Mouse (Mus musculus) embryonic facial prominence, embryonic 12.5 days (tissue): ENCODE data around the gene Abca16. TPM values are rescaled to one million over a fixed set of nuclear protein-coding genes. Genes with fewer than 3 reads are reported as not detected.

Source experiments
- ATAC-seq: fragments of 200-750 bp; cut with Nextera tagmentation; 2 replicates; pipeline ENCODE4 v1.8.0; 2017; ENCODE audit not compliant: insufficient number of reproducible peaks, insufficient read depth, low FRiP score, low TSS enrichment
- H3K27ac ChIP-seq: fragments of 300-500 bp; sonication (generic); 2 replicates; pipeline ENCODE4 v1.5.1; 2016; ENCODE audit warnings: mild to moderate bottlenecking
- H3K27me3 ChIP-seq: fragments of 300-500 bp; sonication (generic); 2 replicates; pipeline ENCODE4 v1.6.1; 2016; ENCODE audit warnings: mild to moderate bottlenecking, moderate library complexity
- H3K36me3 ChIP-seq: fragments of 300-500 bp; sonication (generic); 2 replicates; pipeline ENCODE4 v1.6.1; 2016; ENCODE audit warnings: mild to moderate bottlenecking
- H3K4me1 ChIP-seq: fragments of 300-500 bp; sonication (generic); 2 replicates; pipeline ENCODE4 v1.6.1; 2016
- H3K4me2 ChIP-seq: fragments of 300-500 bp; sonication (generic); replicated peaks from 2 replicates; pipeline ENCODE4 v1.6.1; 2016; ENCODE audit warnings: mild to moderate bottlenecking, moderate library complexity
- H3K4me3 ChIP-seq: fragments of 300-500 bp; sonication (generic); 2 replicates; pipeline ENCODE4 v1.5.1; 2016; ENCODE audit warnings: mild to moderate bottlenecking
- H3K9ac ChIP-seq: fragments of 300-500 bp; sonication (generic); 2 replicates; pipeline ENCODE4 v1.6.1; 2016; ENCODE audit warnings: mild to moderate bottlenecking, moderate library complexity
- H3K9me3 ChIP-seq: fragments of 300-500 bp; sonication (generic); 2 replicates; pipeline ENCODE4 v1.6.1; 2016; ENCODE audit warnings: mild to moderate bottlenecking, moderate library complexity
- whole genome bisulfite sequencing: fragments of 180-500 bp; shearing (Covaris S2); methylation state at CpG from one replicate; pipeline ENCODE4 v1.1.7; 2016; 5-methylcytosine and 5-hydroxymethylcytosine counted together
- polyA plus RNA-seq: library from polyadenylated mRNA; unstranded; fragments of >200 nt; fragmentation: Nextera tagmentation; extraction: Ambion mirVana; gene quantifications from 2 replicates; pipeline ENCODE4 v1.2.1, GENCODE M21; 2016

Abca16 gene
- polyA plus RNA-seq, result 0.08 TPM in 1 of 2 replicates, not detected in the other

- Histone ChIP-seq H3K9me3 (no peaks in the 10 kb centered on the region), H3K4me3 (no peak within 1 kb of the TSS), H3K27ac (no peak within 1 kb of the TSS), H3K9ac (no peak within 1 kb of the TSS), H3K36me3 (no peaks in the 10 kb centered on the region), H3K4me2 (no peak within 1 kb of the TSS), H3K27me3 (no peaks in the 10 kb centered on the region), H3K4me1 (no peaks in the 10 kb centered on the region)
- WGBS, result 59% methylated on average over 10 of the region's 10 CpGs
- ATAC-seq, result no peak
Measured at GRCm38 (mm10) chr7:120409447-120409846, at the start of gene Abca16. Gene Abca16 (plus strand): TSS chr7:120409647.

DNA sequence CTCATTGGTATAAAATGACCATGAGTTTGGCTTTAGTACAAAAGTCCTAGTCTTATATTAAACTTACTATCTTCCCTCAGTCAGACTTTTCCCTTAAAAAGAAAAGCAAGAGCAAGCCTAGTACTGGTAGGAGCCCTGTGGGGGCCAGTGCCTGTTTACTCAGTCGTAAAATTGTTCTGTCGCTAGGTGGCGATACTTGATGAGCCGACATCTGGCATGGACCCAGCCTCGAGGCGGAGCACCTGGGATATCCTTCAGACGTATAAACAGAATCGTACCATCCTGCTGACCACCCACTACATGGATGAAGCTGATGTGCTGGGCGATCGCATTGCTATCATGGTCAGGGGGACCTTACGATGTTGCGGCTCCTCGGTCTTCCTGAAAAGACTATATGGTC lies 48.3 kb upstream of the Abca16 start:
- H3K4me3 ChIP-seq, result no peak overlapping the region
- no peaks in the 10 kb centered on the region for H3K4me1 ChIP-seq
- H3K27me3 ChIP-seq, result no peaks in the 10 kb centered on the region
- H3K36me3 ChIP-seq, result no peaks in the 10 kb centered on the region
- 34% methylated on average over 13 of the region's 13 CpGs for WGBS
- ATAC-seq, result no peak
- H3K9me3 ChIP-seq, result no peaks in the 10 kb centered on the region
- H3K9ac ChIP-seq, result no peak overlapping the region
- no peak overlapping the region for H3K4me2 ChIP-seq
- H3K27ac ChIP-seq, result no peak overlapping the region

DNA sequence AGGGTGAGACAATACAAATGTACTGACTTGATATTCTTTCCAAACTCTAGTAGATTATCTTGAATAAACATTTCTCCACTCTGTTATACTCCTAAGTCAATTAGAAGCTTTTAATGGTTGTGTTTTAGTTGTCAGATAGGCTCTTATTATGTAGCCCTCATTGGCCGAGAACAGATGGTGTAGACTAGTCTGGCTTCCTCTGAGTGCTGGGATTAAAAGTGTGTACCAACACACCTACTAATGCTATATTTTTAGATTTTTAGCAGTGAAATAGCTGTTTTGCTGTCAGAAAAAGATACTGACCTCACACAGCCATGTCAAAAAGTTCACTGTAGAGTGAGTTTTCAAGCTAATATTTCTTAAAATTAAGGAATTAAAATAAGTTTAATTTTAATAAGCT lies 2.9 kb downstream of the Abca16 start:
- Histone ChIP-seq H3K9ac (no peak overlapping the region), H3K27ac (no peak overlapping the region), H3K36me3 (no peaks in the 10 kb centered on the region), H3K27me3 (no peaks in the 10 kb centered on the region), H3K4me1 (no peaks in the 10 kb centered on the region), H3K4me3 (no peak overlapping the region), H3K4me2 (no peak overlapping the region), H3K9me3 (no peaks in the 10 kb centered on the region)
- no peak for ATAC-seq
- WGBS, result 73% methylated on average over 1 of the region's 1 CpGs

- Histone ChIP-seq H3K9ac (no peak overlapping the region), H3K4me1 (no peaks in the 10 kb centered on the region), H3K9me3 (no peaks in the 10 kb centered on the region), H3K27me3 (no peaks in the 10 kb centered on the region), H3K27ac (no peak overlapping the region), H3K4me2 (no peak overlapping the region), H3K4me3 (no peak overlapping the region), H3K36me3 (no peaks in the 10 kb centered on the region)
- 28% methylated on average over 3 of the region's 3 CpGs for WGBS
- ATAC-seq, result no peak
Measured at GRCm38 (mm10) chr7:120426625-120427024, 17.2 kb downstream of the Abca16 start.

DNA sequence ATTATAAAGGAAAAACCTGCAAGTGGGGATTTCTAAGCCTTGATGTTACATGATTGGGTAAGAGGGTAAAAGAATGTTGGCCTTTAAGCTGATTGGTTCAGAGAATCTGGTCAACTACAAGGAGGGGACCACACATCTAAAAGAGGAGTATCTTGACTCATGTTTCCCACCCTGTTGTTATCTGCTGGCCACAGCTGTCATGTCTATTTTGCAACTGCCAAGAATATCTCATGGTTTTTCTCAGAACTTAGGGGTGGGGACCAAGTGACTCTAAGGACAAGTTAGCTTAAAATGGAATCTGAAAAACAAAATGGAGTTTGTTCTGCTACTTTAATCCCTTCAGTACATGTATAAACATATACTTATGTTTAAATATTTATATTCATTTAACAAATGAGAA lies 22.0 kb downstream of the Abca16 start:
- Histone ChIP-seq H3K27me3 (no peaks in the 10 kb centered on the region), H3K4me1 (no peaks in the 10 kb centered on the region), H3K27ac (no peak overlapping the region), H3K36me3 (no peaks in the 10 kb centered on the region), H3K9ac (no peak overlapping the region), H3K9me3 (no peaks in the 10 kb centered on the region), H3K4me3 (no peak overlapping the region), H3K4me2 (no peak overlapping the region)
- ATAC-seq, result no peak

- 11% methylated on average over 31 of the region's 31 CpGs for WGBS
- no peaks in the 10 kb centered on the region for H3K36me3 ChIP-seq
- peak overlapping the region; percentile 63 for H3K9ac ChIP-seq
- peak overlapping the region; percentile 37 for H3K4me3 ChIP-seq
- H3K4me2 ChIP-seq, result peak overlapping the region; percentile 91
- no peaks in the 10 kb centered on the region; the same call in 1 of the 2 replicates for H3K4me1 ChIP-seq
- ATAC-seq, result peak; percentile 52; the same call in 1 of the 2 replicates
- H3K27me3 ChIP-seq, result no peaks in the 10 kb centered on the region
- no peak overlapping the region for H3K27ac ChIP-seq
- H3K9me3 ChIP-seq, result 0 out of 2 replicates have a peak, but pooled peaks cover 4% of the 10 kb centered on the region
Measured at GRCm38 (mm10) chr7:120503891-120504662, 94.6 kb downstream of the Abca16 start.

GRCm38 (mm10) chr7:120504663-120504979 lies 95.2 kb downstream of the Abca16 start:
- Histone ChIP-seq H3K4me3 (peak overlapping the region; percentile 37), H3K4me2 (peak overlapping the region; percentile 91), H3K9me3 (0 out of 2 replicates have a peak, but pooled peaks cover 4% of the 10 kb centered on the region), H3K4me1 (no peaks in the 10 kb centered on the region; the same call in 1 of the 2 replicates), H3K27ac (no peak overlapping the region), H3K36me3 (no peaks in the 10 kb centered on the region), H3K27me3 (no peaks in the 10 kb centered on the region), H3K9ac (peak overlapping the region; percentile 63)
- ATAC-seq, result no peak
- WGBS, result 28% methylated on average over 5 of the region's 5 CpGs

GRCm38 (mm10) chr7:120534805-120535204 lies 125.4 kb downstream of the Abca16 start:
- Histone ChIP-seq H3K4me2 (no peak overlapping the region), H3K9me3 (no peaks in the 10 kb centered on the region), H3K4me3 (no peak overlapping the region), H3K9ac (no peak overlapping the region), H3K36me3 (no peaks in the 10 kb centered on the region), H3K4me1 (no peaks in the 10 kb centered on the region), H3K27me3 (no peaks in the 10 kb centered on the region), H3K27ac (no peak overlapping the region)
- no peak for ATAC-seq
- 75% methylated on average over 2 of the region's 2 CpGs for WGBS

DNA sequence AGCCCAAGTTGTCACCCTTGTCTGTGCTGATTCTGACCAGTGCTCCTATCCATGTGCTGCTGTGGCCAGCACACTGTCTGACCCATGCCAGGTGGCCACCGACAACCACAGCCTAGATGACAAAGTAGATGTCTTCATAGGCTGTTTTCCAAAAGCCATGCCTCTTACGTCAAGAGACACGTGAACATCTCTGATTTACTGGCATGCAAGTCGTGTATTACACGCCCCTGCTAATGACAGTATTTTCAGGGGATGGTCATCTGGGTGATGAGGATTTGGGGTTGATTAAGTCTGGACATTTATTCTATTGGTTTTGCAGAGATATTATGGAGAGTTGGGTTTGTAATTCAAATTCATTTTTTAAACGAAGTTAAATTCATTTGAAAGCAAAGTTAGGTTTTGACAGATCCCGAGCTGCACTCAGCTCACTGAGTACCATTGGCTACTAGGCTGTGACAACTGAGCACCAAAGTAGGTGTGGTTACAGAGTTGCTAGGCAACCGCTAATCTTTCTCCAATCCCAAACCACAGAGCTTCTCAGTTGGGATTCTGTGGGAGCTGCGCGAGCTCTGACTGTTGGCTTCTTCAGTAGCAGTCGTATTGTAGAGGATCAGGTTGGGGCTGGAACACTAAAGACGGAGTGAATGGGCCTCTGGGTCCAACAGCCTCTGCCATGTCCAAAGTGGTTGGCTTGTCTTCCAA lies 143.2 kb downstream of the Abca16 start:
- Histone ChIP-seq H3K4me3 (no peak overlapping the region), H3K9me3 (no peaks in the 10 kb centered on the region), H3K27ac (no peak overlapping the region), H3K4me2 (peak overlapping the region; percentile 32), H3K27me3 (no peaks in the 10 kb centered on the region), H3K9ac (no peak overlapping the region), H3K36me3 (no peaks in the 10 kb centered on the region), H3K4me1 (no peaks in the 10 kb centered on the region)
- 46% methylated on average over 12 of the region's 12 CpGs for WGBS
- peak; percentile 74; the same call in 1 of the 2 replicates for ATAC-seq

GRCm38 (mm10) chr7:120553181-120553551 lies 143.7 kb downstream of the Abca16 start:
- no peaks in the 10 kb centered on the region for H3K27me3 ChIP-seq
- no peaks in the 10 kb centered on the region for H3K36me3 ChIP-seq
- 47% methylated on average over 12 of the region's 12 CpGs for WGBS
- ATAC-seq, result no peak
- peak overlapping the region; percentile 32 for H3K4me2 ChIP-seq
- no peak overlapping the region for H3K4me3 ChIP-seq
- H3K4me1 ChIP-seq, result no peaks in the 10 kb centered on the region
- H3K9ac ChIP-seq, result no peak overlapping the region
- no peaks in the 10 kb centered on the region for H3K9me3 ChIP-seq
- no peak overlapping the region for H3K27ac ChIP-seq

GRCm38 (mm10) chr7:120567366-120567765 lies 157.9 kb downstream of the Abca16 start:
- WGBS, result 81% methylated on average over 8 of the region's 8 CpGs
- no peak for ATAC-seq
- no peak overlapping the region for H3K27ac ChIP-seq
- no peak overlapping the region for H3K9ac ChIP-seq
- H3K9me3 ChIP-seq, result no peaks in the 10 kb centered on the region
- H3K4me2 ChIP-seq, result no peak overlapping the region
- H3K4me1 ChIP-seq, result no peaks in the 10 kb centered on the region
- H3K36me3 ChIP-seq, result no peaks in the 10 kb centered on the region
- H3K27me3 ChIP-seq, result no peaks in the 10 kb centered on the region
- no peak overlapping the region for H3K4me3 ChIP-seq

DNA sequence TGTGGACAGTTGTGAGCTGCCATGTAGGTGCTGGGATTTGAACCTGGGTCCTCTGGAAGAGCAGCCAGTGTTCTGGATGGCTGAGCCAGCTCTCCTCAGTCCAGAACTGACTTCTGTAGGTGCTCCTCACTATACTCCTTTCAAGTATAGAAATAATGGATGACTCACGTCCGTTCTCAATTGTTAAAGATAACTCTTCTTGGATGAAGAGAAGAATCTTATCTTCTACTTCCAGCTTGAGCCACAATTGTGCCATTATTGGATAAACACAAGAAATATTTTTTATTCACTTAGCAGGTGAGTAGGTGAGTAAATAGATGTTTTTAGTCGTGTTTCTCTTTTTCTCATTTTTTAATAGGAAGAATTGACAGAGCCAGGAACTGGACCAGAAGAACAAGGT lies 167.1 kb downstream of the Abca16 start:
- Histone ChIP-seq H3K9ac (no peak overlapping the region), H3K27me3 (no peaks in the 10 kb centered on the region), H3K36me3 (no peaks in the 10 kb centered on the region), H3K4me3 (no peak overlapping the region), H3K9me3 (no peaks in the 10 kb centered on the region), H3K27ac (no peak overlapping the region), H3K4me2 (no peak overlapping the region), H3K4me1 (no peaks in the 10 kb centered on the region)
- WGBS, result 86% methylated on average over 3 of the region's 3 CpGs
- ATAC-seq, result no peak
